Mouse (Mus musculus) forelimb bud, embryonic 11.5 days (tissue): ENCODE data around the gene Nt5dc2.
A peak's percentile ranks its signal among the peaks of the same experiment; 100 is the strongest.

ENCODE experiments used
- DNase-seq: peaks from one replicate; pipeline ENCODE4 v3.0.0-alpha.2; 2012; ENCODE audit warnings: low read depth, low spot score

Nt5dc2 gene

GRCm38 (mm10) chr14:31130236-31131220 lies at the start of gene Nt5dc2:
Nt5dc2 (plus strand) TSS chr14:31131053.
- peak; percentile 91 for DNase-seq

- no peak for DNase-seq
Measured at GRCm38 (mm10) chr14:31081147-31081546, 49.7 kb upstream of the Nt5dc2 start.

DNA sequence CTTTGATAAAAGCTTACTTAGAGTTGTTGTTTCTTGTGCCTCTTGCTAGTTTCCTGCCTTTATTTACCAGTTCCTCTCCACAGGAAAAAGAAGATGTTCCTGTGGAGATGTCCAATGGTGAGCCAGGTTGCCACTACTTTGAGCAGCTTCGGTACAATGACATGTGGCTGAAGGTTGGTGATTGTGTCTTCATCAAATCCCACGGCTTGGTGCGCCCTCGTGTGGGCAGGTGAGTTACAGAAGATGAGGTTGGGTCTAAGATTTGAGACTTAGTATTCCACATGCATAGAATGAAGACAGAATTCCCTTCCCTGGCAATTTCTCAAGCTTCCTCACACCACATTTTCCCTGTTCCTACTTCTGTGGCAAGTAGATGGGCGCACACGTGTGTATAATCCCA lies 43.4 kb upstream of the Nt5dc2 start:
- no peak for DNase-seq

DNA sequence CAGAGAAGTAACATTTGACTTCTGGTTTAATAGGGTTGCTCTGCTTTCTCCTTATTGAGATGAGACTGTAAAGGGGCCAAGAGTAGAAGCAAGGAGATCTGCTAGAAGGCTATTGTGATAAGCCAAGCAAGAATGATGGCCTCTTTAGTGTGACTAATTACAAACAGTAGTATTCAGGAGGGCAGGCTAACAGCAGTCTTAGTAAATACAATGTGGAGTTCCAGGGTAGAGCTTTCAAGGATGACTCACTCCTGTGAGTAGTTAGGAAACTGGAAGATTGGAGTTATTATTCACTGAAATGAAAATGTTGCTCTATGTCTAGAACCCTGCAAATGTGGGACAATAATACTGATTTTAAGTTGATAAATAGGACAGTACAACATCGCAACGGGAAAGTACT lies 42.3 kb upstream of the Nt5dc2 start:
- DNase-seq = no peak

GRCm38 (mm10) chr14:31089918-31090317 lies 40.9 kb upstream of the Nt5dc2 start:
- DNase-seq = no peak

GRCm38 (mm10) chr14:31105156-31105555 lies 25.7 kb upstream of the Nt5dc2 start:
- DNase-seq = no peak

GRCm38 (mm10) chr14:31110613-31111012 lies 20.2 kb upstream of the Nt5dc2 start:
- no peak for DNase-seq

DNA sequence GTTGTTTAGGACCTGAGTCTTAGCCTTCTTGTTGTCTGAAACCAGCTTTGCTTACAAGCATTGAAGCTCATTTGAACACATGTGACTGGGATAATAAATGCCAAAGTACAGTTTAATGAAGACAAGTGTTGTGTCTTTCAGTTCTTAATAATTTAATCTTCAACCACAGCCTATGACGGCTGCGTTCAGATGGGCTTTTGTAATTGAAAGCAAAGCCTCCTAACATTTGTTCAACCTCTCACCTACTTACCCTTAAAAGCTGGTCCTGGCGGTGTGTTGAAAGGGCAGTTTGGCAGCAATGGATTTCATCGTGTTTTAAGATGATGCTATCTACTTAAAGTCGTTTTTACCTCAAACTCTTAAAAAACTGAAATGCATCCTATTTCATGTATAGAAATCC lies 18.7 kb upstream of the Nt5dc2 start:
- DNase-seq = no peak

DNA sequence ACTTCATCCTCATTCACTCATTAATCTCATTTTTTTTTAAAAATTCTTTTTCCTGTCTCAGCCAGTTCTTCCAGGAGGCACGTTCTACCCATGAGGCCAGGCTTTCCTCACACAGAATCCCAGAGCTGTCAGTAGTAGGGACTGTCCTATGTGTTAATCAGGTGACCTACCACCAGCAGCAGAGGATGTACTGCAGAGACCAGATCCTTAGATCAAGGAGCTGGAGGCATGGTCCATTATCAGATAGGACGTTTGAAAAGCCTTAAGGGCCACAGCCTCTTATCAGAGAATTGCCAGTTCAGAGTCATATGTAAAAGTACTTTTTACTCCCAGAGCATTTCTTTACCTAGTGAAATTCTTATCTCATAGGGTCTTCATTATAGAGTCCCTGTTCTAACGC lies 16.8 kb upstream of the Nt5dc2 start:
- DNase-seq = no peak

- DNase-seq = no peak
Measured at GRCm38 (mm10) chr14:31115522-31115921, 15.3 kb upstream of the Nt5dc2 start.

DNA sequence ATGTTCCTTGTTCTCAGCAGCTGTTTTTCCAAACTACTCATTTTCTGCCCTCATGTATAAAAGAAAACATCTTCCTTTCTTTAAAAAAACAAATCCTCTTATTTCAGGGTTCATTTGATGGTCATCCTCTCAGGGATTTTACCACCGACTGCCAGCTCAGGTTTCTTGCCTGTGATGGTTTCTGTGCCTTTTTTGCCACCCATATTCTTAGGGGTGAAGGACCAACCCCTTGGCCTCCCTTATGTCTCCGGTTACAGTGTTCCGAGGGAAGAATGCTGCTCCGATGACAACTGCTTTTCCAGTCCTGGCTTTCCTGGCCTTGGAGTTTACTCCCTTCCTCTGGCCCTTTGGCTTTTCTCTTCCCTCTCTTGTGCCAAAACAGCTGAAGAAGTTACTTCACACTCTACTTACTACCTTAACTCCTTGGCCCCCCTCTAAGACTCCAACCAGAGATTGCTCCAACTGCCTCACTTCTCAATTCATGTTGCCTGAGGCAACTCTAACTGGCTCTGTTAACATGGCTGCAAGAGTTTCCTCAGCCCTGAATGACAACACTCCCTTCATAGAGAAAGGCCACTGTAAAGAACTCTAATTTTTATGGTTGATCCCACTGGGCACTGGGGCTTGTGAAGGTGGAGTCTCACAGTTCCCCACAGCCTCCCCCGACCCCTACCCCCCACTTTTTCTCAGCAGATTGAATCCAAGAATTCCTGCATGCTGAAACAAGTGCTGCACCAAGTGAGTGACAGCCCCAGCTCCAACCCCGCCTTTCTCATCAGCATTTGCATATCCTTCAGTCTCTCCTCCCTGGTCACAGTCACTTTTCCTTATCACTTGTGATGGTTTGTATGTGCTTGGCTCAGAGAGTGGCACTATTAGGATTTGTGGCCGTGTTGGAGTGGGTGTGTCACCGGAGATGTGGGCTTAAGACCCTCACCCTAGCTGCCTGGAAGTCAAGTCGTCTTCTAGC lies 5.5 kb upstream of the Nt5dc2 start:
- DNase-seq = no peak

DNA sequence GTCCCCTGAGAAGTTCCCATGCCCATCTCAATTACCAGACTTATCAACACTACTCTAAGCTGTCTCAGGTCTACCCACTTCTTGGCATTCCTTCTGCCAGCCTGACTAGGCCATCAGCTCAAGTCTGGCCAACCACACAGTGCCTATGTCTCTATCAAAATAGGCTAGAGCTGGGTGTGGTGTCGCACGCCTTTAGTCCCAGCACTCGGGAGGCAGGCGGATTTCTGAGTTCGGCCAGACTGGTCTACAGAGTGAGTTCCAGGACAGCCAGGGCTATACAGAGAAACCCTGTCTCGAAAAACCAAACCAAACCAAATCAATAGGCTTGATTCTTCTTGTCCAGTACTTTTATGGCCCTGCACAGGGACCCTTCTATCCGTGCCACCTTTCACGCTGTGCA lies 4.0 kb upstream of the Nt5dc2 start:
- no peak for DNase-seq

GRCm38 (mm10) chr14:31128101-31128825 lies 2.6 kb upstream of the Nt5dc2 start:
- peak; percentile 31 for DNase-seq

- peak; percentile 99 for DNase-seq
Measured at GRCm38 (mm10) chr14:31128826-31129219, 2.0 kb upstream of the Nt5dc2 start, which contains the start of gene Smim4. Smim4 (minus strand) TSS chr14:31128956.

GRCm38 (mm10) chr14:31129326-31130235 lies 1.3 kb upstream of the Nt5dc2 start:
- no peak for DNase-seq

- peak; percentile 43 for DNase-seq
Measured at GRCm38 (mm10) chr14:31131272-31131821, 494 bp downstream of the Nt5dc2 start.

GRCm38 (mm10) chr14:31132031-31132430 lies 1.2 kb downstream of the Nt5dc2 start:
- DNase-seq = no peak

GRCm38 (mm10) chr14:31132491-31132975 lies 1.7 kb downstream of the Nt5dc2 start:
- DNase-seq = no peak

DNA sequence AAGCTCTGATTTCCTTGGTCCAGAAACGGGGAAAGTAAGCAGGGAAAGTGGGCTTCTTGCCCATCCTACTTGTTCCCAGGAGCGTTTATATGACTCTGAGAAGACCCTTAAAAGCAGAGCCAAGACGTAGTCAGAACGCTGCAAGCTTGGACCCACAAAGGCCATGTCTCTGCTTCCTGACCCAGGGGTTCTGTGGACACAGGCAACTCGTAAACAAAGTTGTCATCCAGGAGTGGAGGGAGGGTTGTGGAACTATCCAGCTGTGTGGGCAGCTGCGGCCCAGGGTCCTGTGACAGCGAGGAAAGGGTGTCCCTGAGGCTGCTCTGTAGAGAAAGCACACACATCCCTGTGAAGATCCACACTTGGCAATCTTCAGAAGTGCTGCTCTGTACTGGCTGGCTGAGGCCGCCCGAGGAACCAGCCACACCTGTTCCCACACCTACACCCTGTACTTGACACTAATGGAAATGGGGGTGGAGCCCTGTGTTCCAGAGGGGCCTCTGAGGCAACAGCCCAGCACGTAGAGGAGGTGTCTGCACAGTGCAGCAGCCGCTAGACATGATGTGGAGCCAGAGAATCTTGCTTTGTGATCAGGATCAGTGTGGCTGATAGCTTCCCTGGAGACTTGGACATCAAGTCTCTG lies 2.3 kb downstream of the Nt5dc2 start:
- DNase-seq = no peak
